Mouse (Mus musculus): ENCODE results near the gene Camsap1. TPM values are rescaled to one million over a fixed set of nuclear protein-coding genes. Genes with fewer than 3 reads are reported as not detected.
A peak's percentile ranks its signal among the peaks of the same experiment; 100 is the strongest.

Camsap1 gene
- polyA plus RNA-seq, 1 experiment from 2014 or later: 7.3 TPM

DNA sequence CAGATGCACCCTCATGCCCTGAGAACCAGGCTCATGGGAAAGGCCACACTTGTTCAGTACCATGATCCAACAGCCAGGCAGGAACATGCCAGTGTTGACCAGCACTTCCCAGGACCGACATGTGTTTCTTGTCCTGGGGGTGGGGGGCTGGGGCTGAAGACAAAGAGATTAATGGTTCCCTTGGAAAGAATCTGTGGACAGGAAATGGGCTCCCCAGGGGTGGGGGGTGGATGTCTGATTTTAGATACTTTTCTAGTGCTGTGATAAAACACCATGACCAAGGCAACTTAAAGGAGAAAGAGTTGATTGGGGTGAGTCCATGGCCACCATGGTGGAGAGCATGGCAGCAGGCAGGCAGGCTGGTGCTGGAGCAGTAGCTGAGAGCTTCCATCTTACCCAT, 100.8 kb downstream of the Camsap1 start:
- no peak for ATAC-seq (ENCODE audit: insufficient read depth, low FRiP score)
- Histone ChIP-seq H3K4me3 (replicated peaks; ENCODE audit: low read length) (no peak overlapping the region), H3K9me3 (replicated peaks; ENCODE audit: control insufficient read depth, low read length) (no peaks in the 10 kb centered on the region), H3K4me1 (ENCODE audit: control insufficient read depth, insufficient read depth, low read length) (no peaks in the 10 kb centered on the region), H3K4me2 (ENCODE audit: low read depth, low read length) (no peak overlapping the region), H3K36me3 (ENCODE audit: control insufficient read depth, insufficient read depth, low read length) (no peaks in the 10 kb centered on the region), H3K9ac (ENCODE audit: low read length) (no peak overlapping the region), H3K27ac (ENCODE audit: low read length) (no peak overlapping the region), H3K27me3 (ENCODE audit: control insufficient read depth, insufficient read depth, low read length) (peaks cover 23% of the 10 kb centered on the region)
- WGBS: 32% methylated on average over 1 of the region's 1 CpGs

DNA sequence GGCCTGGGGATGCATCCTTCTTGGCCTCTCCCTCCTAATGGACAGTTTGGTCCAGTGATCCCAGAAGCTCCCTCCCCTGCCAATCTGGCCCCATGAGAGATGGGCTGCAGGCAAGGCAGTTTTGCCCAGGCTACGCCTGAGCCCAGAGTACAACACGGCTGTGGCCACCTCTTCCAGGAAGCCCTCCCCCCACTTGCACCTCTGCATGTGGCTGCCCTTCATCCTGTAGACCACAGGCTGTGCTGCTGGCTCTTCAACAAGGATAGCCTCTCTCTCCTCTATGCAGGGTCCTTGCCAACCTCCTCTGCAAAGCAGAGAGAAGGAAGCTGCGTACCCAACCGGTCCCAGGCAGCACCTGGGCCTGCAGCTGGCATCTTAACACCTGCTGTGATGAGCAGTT, 104.0 kb downstream of the Camsap1 start:
- Histone ChIP-seq H3K9me3 (replicated peaks; ENCODE audit: control insufficient read depth, low read length) (0 out of 2 replicates have a peak, but pooled peaks cover 4% of the 10 kb centered on the region), H3K4me1 (ENCODE audit: control insufficient read depth, insufficient read depth, low read length) (no peaks in the 10 kb centered on the region), H3K4me3 (replicated peaks; ENCODE audit: low read length) (no peak overlapping the region), H3K4me2 (ENCODE audit: low read depth, low read length) (no peak overlapping the region), H3K27ac (ENCODE audit: low read length) (no peak overlapping the region), H3K9ac (ENCODE audit: low read length) (no peak overlapping the region), H3K27me3 (ENCODE audit: control insufficient read depth, insufficient read depth, low read length) (peaks cover 35% of the 10 kb centered on the region), H3K36me3 (ENCODE audit: control insufficient read depth, insufficient read depth, low read length) (no peaks in the 10 kb centered on the region)
- WGBS: 73% methylated on average over 4 of the region's 4 CpGs
- no peak for ATAC-seq (ENCODE audit: insufficient read depth, low FRiP score)

DNA sequence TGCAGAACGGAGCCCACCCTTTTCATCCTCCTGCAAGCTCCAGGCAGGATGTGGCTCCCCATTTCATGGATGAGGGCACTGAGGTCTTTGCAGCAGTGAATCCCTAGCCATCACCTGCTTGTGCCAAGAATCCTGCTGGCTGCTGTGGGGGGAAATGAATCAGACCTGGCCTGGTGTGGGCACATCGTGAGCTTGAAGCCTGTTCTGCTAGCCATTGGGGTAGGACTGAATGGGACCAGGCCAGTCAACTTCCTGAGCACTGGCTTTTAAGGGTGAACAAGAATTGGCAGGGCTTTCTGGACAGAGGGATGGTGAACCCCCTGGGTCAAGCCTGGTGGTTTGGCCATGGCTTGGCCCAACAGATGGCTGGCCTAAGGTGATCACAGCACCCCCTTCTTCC, 104.6 kb downstream of the Camsap1 start:
- Histone ChIP-seq H3K9ac (ENCODE audit: low read length) (no peak overlapping the region), H3K4me1 (ENCODE audit: control insufficient read depth, insufficient read depth, low read length) (no peaks in the 10 kb centered on the region), H3K9me3 (replicated peaks; ENCODE audit: control insufficient read depth, low read length) (0 out of 2 replicates have a peak, but pooled peaks cover 4% of the 10 kb centered on the region), H3K4me2 (ENCODE audit: low read depth, low read length) (no peak overlapping the region), H3K27me3 (ENCODE audit: control insufficient read depth, insufficient read depth, low read length) (peaks cover 35% of the 10 kb centered on the region), H3K36me3 (ENCODE audit: control insufficient read depth, insufficient read depth, low read length) (no peaks in the 10 kb centered on the region), H3K4me3 (replicated peaks; ENCODE audit: low read length) (no peak overlapping the region), H3K27ac (ENCODE audit: low read length) (no peak overlapping the region)
- WGBS: 89% methylated on average over 2 of the region's 2 CpGs
- no peak for ATAC-seq (ENCODE audit: insufficient read depth, low FRiP score)

DNA sequence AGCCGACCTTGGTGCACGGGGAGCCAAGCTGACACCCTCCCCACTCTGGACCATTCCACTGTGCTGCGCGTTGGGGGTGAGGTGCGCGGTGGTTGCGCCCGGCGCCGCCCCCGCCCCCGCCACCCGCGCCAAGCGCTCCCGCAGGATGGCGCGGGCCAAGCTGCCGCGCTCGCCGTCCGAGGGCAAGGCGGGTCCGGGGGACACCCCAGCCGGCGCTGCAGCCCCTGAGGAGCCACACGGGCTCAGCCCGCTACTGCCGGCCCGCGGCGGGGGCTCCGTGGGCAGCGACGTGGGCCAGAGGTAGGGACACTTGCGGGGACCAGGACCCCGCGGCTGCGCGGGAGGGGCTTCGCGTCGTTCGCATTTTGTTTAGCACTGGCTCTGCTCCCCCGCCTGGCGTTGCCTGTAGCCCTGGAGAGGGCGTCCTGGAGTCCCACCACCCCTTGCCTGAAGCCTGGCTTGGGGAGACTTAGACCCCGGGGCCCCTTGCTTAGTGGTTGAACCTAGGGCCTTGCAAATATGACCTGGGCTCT, 105.3 kb downstream of the Camsap1 start:
- WGBS: 2% methylated on average over 40 of the region's 49 CpGs
- peak overlapping the region; percentile 56 for H3K9ac ChIP-seq (ENCODE audit: low read length)
- ATAC-seq (ENCODE audit: insufficient read depth, low FRiP score): no peak
- H3K36me3 ChIP-seq (ENCODE audit: control insufficient read depth, insufficient read depth, low read length): no peaks in the 10 kb centered on the region
- H3K27me3 ChIP-seq (ENCODE audit: control insufficient read depth, insufficient read depth, low read length): peaks cover 35% of the 10 kb centered on the region
- H3K9me3 ChIP-seq (replicated peaks; ENCODE audit: control insufficient read depth, low read length): 0 out of 2 replicates have a peak, but pooled peaks cover 4% of the 10 kb centered on the region
- H3K4me2 ChIP-seq (ENCODE audit: low read depth, low read length): peak overlapping the region; percentile 53
- no peaks in the 10 kb centered on the region for H3K4me1 ChIP-seq (ENCODE audit: control insufficient read depth, insufficient read depth, low read length)
- no peak overlapping the region for H3K27ac ChIP-seq (ENCODE audit: low read length)
- H3K4me3 ChIP-seq (replicated peaks; ENCODE audit: low read length): peak overlapping the region; percentile 32

DNA sequence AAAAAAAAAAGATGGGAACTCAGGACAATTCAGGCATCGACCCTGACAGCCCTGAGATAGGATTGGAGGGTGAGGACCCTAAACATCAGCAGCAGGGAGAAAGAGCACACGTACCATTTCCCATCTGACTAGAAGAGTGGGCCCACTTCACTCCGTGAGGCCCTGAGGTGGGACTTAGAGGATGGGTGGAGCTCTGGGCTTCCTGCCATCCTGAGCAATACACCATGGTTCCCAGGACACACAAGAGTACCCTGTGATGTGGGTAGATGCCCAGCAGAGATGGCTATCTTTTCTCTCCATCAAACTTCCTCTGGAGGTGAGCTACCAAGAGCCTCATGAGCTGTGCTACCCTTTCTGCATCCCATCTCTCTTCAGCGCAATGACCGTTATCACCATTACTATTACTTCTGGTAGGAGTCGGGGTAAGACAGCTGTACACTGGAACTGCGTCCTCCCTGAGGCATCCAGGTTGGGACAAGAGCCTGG, 105.8 kb downstream of the Camsap1 start:
- no peak overlapping the region for H3K27ac ChIP-seq (ENCODE audit: low read length)
- ATAC-seq (ENCODE audit: insufficient read depth, low FRiP score): no peak
- WGBS: 30% methylated on average over 7 of the region's 7 CpGs
- H3K9ac ChIP-seq (ENCODE audit: low read length): peak overlapping the region; percentile 56; the same call in 1 of the 2 replicates
- H3K4me2 ChIP-seq (ENCODE audit: low read depth, low read length): peak overlapping the region; percentile 53
- peaks cover 35% of the 10 kb centered on the region for H3K27me3 ChIP-seq (ENCODE audit: control insufficient read depth, insufficient read depth, low read length)
- H3K9me3 ChIP-seq (replicated peaks; ENCODE audit: control insufficient read depth, low read length): 0 out of 2 replicates have a peak, but pooled peaks cover 4% of the 10 kb centered on the region
- peak overlapping the region; percentile 32; the same call in 1 of the 2 replicates for H3K4me3 ChIP-seq (replicated peaks; ENCODE audit: low read length)
- H3K4me1 ChIP-seq (ENCODE audit: control insufficient read depth, insufficient read depth, low read length): no peaks in the 10 kb centered on the region
- no peaks in the 10 kb centered on the region for H3K36me3 ChIP-seq (ENCODE audit: control insufficient read depth, insufficient read depth, low read length)

Other genes with a start within 250 kb of the Camsap1 start
- not detected in 2 replicates for gene Obp2b, start 246.3 kb downstream of the Camsap1 start, polyA plus RNA-seq (2015; fragmentation: Nextera tagmentation; extraction: Ambion mirVana)
- not detected in 2 replicates for gene Lcn3, start 217.7 kb downstream of the Camsap1 start, polyA plus RNA-seq (2015; fragmentation: Nextera tagmentation; extraction: Ambion mirVana)
- not detected in 2 replicates for gene Lcn11, start 206.3 kb downstream of the Camsap1 start, polyA plus RNA-seq (2015; fragmentation: Nextera tagmentation; extraction: Ambion mirVana)
- gene Gm13539, start 201.0 kb downstream of the Camsap1 start, polyA plus RNA-seq (2015; fragmentation: Nextera tagmentation; extraction: Ambion mirVana): not detected in 2 replicates
- gene Glt6d1, start 167.4 kb downstream of the Camsap1 start, polyA plus RNA-seq (2015; fragmentation: Nextera tagmentation; extraction: Ambion mirVana): not detected in 2 replicates
- gene Lcn9, start 160.1 kb downstream of the Camsap1 start, polyA plus RNA-seq (2015; fragmentation: Nextera tagmentation; extraction: Ambion mirVana): not detected in 2 replicates
- 0.13 TPM in 1 of 2 replicates, not detected in the other for gene Sohlh1, start 136.0 kb downstream of the Camsap1 start, polyA plus RNA-seq (2015; fragmentation: Nextera tagmentation; extraction: Ambion mirVana)
- 0.65 and 0.90 TPM in 2 replicates for gene Kcnt1, start 119.5 kb downstream of the Camsap1 start, polyA plus RNA-seq (2015; fragmentation: Nextera tagmentation; extraction: Ambion mirVana)
- 72.6 and 81.4 TPM in 2 replicates for gene Ubac1, start 38.5 kb upstream of the Camsap1 start, polyA plus RNA-seq (2015; fragmentation: Nextera tagmentation; extraction: Ambion mirVana)
- 16.8 and 18.8 TPM in 2 replicates for gene Nacc2, start 139.9 kb upstream of the Camsap1 start, polyA plus RNA-seq (2015; fragmentation: Nextera tagmentation; extraction: Ambion mirVana)
- gene Lhx3, start 225.0 kb upstream of the Camsap1 start, polyA plus RNA-seq (2015; fragmentation: Nextera tagmentation; extraction: Ambion mirVana): not detected in 2 replicates